Mouse (Mus musculus): ENCODE measurements around the gene Gm49416. TPM values are rescaled to one million over a fixed set of nuclear protein-coding genes. Genes with fewer than 3 reads are reported as not detected.

Gm49416 gene
- polyA plus RNA-seq, 1 experiment from 2014 or later: not detected

Small RNA genes within 50 kb of the gene (microRNA-seq; reads per million reads assigned to microRNA genes)
- not detected for gene Mir5136

Other genes starting within 250 kb of the Gm49416 start
- 0.06 and 0.14 TPM in 2 replicates for gene Chrm1, start 225.1 kb upstream of the Gm49416 start, polyA plus RNA-seq (2015; fragmentation: Nextera tagmentation; extraction: Ambion mirVana)
- 115 and 123 TPM in 2 replicates for gene Slc3a2, start 165.6 kb upstream of the Gm49416 start, polyA plus RNA-seq (2015; fragmentation: Nextera tagmentation; extraction: Ambion mirVana)
- gene Wdr74, start 153.1 kb upstream of the Gm49416 start, polyA plus RNA-seq (2015; fragmentation: Nextera tagmentation; extraction: Ambion mirVana): 90.1 and 94.2 TPM in 2 replicates
- gene 1700092M07Rik, start 148.2 kb upstream of the Gm49416 start, polyA plus RNA-seq (2015; fragmentation: Nextera tagmentation; extraction: Ambion mirVana): 2.0 and 2.6 TPM in 2 replicates
- gene Stx5a, start 147.5 kb upstream of the Gm49416 start, polyA plus RNA-seq (2015; fragmentation: Nextera tagmentation; extraction: Ambion mirVana): 132 and 145 TPM in 2 replicates
- gene Nxf1, start 131.9 kb upstream of the Gm49416 start, polyA plus RNA-seq (2015; fragmentation: Nextera tagmentation; extraction: Ambion mirVana): 183 and 189 TPM in 2 replicates
- 206 and 220 TPM in 2 replicates for gene Tmem223, start 117.9 kb upstream of the Gm49416 start, polyA plus RNA-seq (2015; fragmentation: Nextera tagmentation; extraction: Ambion mirVana)
- 83.6 and 85.6 TPM in 2 replicates for gene Tmem179b, start 114.5 kb upstream of the Gm49416 start, polyA plus RNA-seq (2015; fragmentation: Nextera tagmentation; extraction: Ambion mirVana)
- gene Taf6l, start 102.5 kb upstream of the Gm49416 start, polyA plus RNA-seq (2015; fragmentation: Nextera tagmentation; extraction: Ambion mirVana): 31.5 and 35.1 TPM in 2 replicates
- 172 and 187 TPM in 2 replicates for gene Polr2g, start 90.3 kb upstream of the Gm49416 start, polyA plus RNA-seq (2015; fragmentation: Nextera tagmentation; extraction: Ambion mirVana)
- gene Zbtb3, start 86.4 kb upstream of the Gm49416 start, polyA plus RNA-seq (2015; fragmentation: Nextera tagmentation; extraction: Ambion mirVana): 5.1 and 5.7 TPM in 2 replicates
- gene Ttc9c, start 69.6 kb upstream of the Gm49416 start, polyA plus RNA-seq (2015; fragmentation: Nextera tagmentation; extraction: Ambion mirVana): 61.7 and 62.7 TPM in 2 replicates
- gene Hnrnpul2, start 68.9 kb upstream of the Gm49416 start, polyA plus RNA-seq (2015; fragmentation: Nextera tagmentation; extraction: Ambion mirVana): 5.6 and 6.4 TPM in 2 replicates
- not detected in 2 replicates for gene AC129217.1, start 59.2 kb upstream of the Gm49416 start, polyA plus RNA-seq (2015; fragmentation: Nextera tagmentation; extraction: Ambion mirVana)
- gene Bscl2, start 51.5 kb upstream of the Gm49416 start, polyA plus RNA-seq (2015; fragmentation: Nextera tagmentation; extraction: Ambion mirVana): 52.1 and 58.1 TPM in 2 replicates
- 4.8 and 8.5 TPM in 2 replicates for gene Gng3, start 49.7 kb upstream of the Gm49416 start, polyA plus RNA-seq (2015; fragmentation: Nextera tagmentation; extraction: Ambion mirVana)
- gene Lrrn4cl, start 38.2 kb upstream of the Gm49416 start, polyA plus RNA-seq (2015; fragmentation: Nextera tagmentation; extraction: Ambion mirVana): 0.84 and 1.3 TPM in 2 replicates
- gene Ubxn1, start 17.4 kb upstream of the Gm49416 start, polyA plus RNA-seq (2015; fragmentation: Nextera tagmentation; extraction: Ambion mirVana): 192 and 195 TPM in 2 replicates
- gene Uqcc3, start 8.0 kb upstream of the Gm49416 start, polyA plus RNA-seq (2015; fragmentation: Nextera tagmentation; extraction: Ambion mirVana): 69.5 and 72.8 TPM in 2 replicates
- 82.3 and 111 TPM in 2 replicates for gene Lbhd1, start 5.2 kb upstream of the Gm49416 start, polyA plus RNA-seq (2015; fragmentation: Nextera tagmentation; extraction: Ambion mirVana)
- not detected in 2 replicates for gene Gm49403, start 5.0 kb upstream of the Gm49416 start, polyA plus RNA-seq (2015; fragmentation: Nextera tagmentation; extraction: Ambion mirVana)
- 100 TPM in 2 replicates for gene 1810009A15Rik, start 73 bp upstream of the Gm49416 start, polyA plus RNA-seq (2015; fragmentation: Nextera tagmentation; extraction: Ambion mirVana)
- gene Ints5, start 4.1 kb downstream of the Gm49416 start, polyA plus RNA-seq (2015; fragmentation: Nextera tagmentation; extraction: Ambion mirVana): 42.4 and 47.4 TPM in 2 replicates
- 126 and 130 TPM in 2 replicates for gene Ganab, start 9.1 kb downstream of the Gm49416 start, polyA plus RNA-seq (2015; fragmentation: Nextera tagmentation; extraction: Ambion mirVana)
- 51.2 and 51.8 TPM in 2 replicates for gene B3gat3, start 31.4 kb downstream of the Gm49416 start, polyA plus RNA-seq (2015; fragmentation: Nextera tagmentation; extraction: Ambion mirVana)
- 3.9 and 4.9 TPM in 2 replicates for gene Rom1, start 40.4 kb downstream of the Gm49416 start, polyA plus RNA-seq (2015; fragmentation: Nextera tagmentation; extraction: Ambion mirVana)
- 28.7 and 33.5 TPM in 2 replicates for gene Eml3, start 40.6 kb downstream of the Gm49416 start, polyA plus RNA-seq (2015; fragmentation: Nextera tagmentation; extraction: Ambion mirVana)
- gene Mta2, start 52.9 kb downstream of the Gm49416 start, polyA plus RNA-seq (2015; fragmentation: Nextera tagmentation; extraction: Ambion mirVana): 166 and 168 TPM in 2 replicates
- 32.9 and 33.5 TPM in 2 replicates for gene Tut1, start 64.9 kb downstream of the Gm49416 start, polyA plus RNA-seq (2015; fragmentation: Nextera tagmentation; extraction: Ambion mirVana)
- 467 and 476 TPM in 2 replicates for gene Eef1g, start 78.1 kb downstream of the Gm49416 start, polyA plus RNA-seq (2015; fragmentation: Nextera tagmentation; extraction: Ambion mirVana)
- 17.3 and 18.2 TPM in 2 replicates for gene Ahnak, start 100.4 kb downstream of the Gm49416 start, polyA plus RNA-seq (2015; fragmentation: Nextera tagmentation; extraction: Ambion mirVana)
- not detected in 2 replicates for gene Scgb1a1, start 199.0 kb downstream of the Gm49416 start, polyA plus RNA-seq (2015; fragmentation: Nextera tagmentation; extraction: Ambion mirVana)
- 19.4 and 22.0 TPM in 2 replicates for gene Asrgl1, start 246.7 kb downstream of the Gm49416 start, polyA plus RNA-seq (2015; fragmentation: Nextera tagmentation; extraction: Ambion mirVana)

All from kidney, embryonic 15.5 days (tissue).